Mouse (Mus musculus) cerebellum, adult (tissue): ENCODE measurements at regions not wholly inside any gene's neighbourhood (a gene's known extent, or its start where the extent isn't known, plus 50 kb on each side); places are given as distances from the start of the nearest gene placed in this dataset.

Experiments used
- ATAC-seq: cut with Nextera tagmentation; 2 replicates; pipeline ENCODE4 v1.9.2; 2017; ENCODE audit warnings: mild to moderate bottlenecking, moderate library complexity, mixed read lengths; ENCODE audit not compliant: insufficient number of reproducible peaks, low FRiP score, low TSS enrichment

DNA sequence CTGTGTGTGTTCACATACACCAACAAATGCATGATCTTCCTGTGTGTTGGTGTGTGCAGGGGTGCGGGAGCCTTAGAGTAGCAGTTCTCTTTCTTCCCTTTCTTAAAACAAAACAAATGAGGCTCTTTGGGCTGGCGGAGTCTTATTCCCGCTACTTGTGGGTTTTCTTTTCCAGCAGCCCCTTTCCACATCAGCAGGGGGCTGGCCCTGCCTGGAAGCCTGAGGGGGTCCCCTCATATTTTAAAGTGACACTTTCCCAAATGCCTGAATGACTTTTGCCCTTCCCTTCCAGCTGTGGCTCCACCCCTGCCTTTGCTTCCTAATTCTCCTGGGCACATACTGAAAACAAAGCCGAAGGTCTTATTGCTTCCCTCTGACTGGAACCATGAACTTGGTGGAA lies 498.3 kb upstream of the Mki67 start:
- ATAC-seq: no peak

DNA sequence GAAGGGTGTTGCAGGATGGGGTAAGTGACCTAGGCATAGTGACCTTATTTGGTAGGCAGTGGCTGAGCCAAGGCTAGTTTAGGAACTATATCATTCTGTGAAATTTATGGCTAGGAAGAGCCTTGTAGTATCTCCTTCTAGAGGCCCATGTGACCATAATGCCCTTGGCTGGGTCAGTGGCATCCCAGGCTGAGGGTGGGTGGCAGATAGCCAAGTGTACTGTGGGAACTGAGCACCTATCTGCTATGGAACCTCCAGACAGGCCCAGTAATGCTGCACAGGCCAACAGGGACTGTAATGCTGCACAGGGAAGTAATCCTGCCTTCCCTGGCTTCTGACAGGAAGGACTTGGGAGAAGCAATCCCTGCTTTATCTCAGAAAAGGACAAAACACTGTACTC lies 500.6 kb upstream of the Mki67 start:
- ATAC-seq: no peak

DNA sequence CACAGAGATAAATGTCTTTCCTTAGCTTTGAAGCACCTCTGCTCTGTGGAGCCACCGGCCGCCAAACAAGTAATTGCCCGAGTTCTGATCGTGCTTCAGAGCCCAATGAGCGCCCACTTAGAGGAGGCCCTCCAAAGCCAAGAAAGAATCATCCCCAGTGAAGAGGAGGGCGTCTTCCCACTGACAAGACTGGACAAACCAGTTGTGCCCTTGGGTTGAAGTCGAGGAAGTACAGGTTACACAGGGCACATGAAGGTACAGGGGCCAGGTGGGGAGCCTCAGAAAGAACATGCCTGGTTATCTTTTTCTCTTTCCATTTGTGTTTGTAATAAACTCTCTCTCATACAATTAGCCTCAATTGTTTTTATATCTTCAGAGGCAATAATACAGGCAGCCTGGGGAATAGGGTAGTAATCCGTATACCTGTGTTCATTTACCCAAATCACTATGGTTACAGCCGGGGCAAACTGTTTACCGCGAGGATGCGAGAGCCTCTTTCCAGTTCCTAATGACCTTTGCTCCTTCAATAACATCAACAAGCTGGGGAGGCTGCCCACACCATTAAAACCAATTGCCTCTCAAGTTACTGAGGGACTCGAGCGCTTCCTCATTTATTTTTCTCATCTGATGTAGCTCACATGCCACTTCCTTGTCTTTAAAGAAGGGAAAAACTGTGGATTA lies 503.5 kb upstream of the Mki67 start:
- ATAC-seq: no peak

DNA sequence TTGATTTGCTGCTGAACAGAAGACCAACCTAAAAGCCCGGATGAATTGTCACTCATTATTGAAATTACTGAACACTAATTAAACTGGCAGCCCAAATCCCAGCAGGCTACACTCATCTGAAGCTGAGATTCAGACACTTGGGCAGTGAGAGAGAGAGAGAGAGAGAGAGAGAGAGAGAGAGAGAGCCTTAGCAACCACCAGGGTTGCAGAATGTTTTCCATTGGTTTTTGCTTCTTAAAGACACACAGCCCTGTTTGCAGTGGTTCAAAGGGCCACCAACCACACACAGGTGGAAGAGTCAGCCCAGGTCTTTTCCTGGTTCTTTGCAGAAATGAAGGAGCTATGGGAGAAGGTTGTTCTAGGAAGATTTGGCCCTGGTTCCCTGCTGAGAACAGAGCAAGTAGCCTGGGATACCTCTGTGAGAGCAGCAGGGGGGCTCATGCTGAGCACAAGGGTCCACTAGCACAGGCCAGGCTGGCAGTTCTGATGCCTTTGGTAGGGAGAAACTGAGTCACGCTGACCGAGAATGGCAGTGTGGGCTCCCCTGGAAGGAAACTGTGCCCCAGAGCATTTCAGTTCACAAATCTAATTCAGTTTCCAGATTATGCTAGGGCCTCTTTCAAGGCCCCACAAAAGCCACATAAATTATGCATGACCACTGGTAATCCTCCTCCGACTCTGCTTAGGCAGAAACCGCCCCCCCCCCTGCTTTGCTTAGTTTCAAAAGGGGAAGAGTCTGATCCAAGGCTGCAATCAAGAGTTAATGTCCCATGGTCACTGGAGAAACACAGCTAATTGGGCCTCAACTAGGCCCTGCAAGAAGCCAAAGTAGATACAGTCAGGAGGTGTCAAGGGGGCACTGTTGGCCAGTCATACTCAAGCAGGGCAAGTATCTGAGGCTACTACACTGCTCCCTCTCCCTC lies 504.3 kb upstream of the Mki67 start:
- ATAC-seq: no peak

DNA sequence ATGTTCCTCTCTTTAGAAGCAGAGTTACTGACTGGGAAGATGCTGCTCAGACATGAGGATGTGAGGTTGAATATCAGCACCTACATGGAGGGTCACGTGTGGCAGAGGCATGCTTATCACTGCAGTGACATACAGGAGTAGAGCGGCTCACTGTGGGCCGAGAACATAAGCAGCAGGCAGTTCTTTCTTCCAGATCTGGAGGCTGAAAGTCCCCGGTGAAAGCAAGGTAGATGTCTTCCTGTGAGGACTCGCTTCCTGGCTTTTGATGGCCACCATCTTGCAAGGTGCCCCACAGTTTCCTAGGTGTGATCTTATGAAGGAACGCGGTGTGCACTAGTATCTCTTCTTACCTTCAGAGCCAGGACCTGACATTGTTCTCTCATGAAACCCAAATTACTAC lies 505.5 kb upstream of the Mki67 start:
- no peak for ATAC-seq

DNA sequence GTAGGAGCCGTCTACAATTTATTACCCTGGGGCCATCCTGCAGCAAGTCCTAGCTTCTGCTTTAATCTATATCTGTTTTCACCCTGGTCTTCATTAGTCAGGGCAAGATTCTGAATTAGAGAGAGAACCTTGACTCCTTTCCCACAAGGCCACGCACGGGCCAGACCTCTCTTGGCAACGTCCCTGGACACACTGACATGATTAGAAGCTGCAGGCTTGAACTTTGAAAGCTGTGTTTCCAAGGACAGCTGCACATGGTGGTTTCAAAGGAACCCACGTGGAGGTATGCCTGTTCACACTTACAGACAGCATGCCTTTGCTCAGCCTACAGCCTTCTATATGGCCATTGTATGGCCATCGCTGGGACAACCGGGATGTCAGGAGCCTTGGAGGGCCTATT lies 509.9 kb upstream of the Mki67 start:
- ATAC-seq: no peak

DNA sequence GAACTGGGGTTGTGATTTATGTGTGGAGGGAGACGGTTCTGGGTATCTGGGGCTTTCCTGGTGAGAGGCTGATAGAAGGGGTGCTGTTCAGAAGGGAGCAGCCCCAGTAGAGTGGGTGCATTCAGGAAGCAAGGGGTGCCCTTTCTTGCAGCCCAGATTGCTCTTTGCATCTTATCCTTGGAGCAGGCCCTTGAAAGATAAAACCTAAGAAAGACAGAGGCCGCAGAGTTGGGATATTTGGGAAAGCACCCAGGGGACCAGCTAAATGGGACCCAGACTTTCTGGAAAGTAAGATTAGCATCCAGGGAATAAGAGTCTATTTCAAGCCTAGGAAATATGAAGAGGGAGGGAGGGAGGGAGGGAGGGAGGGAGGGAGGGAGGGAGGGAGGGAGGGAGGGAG lies 512.2 kb upstream of the Mki67 start:
- no peak for ATAC-seq

DNA sequence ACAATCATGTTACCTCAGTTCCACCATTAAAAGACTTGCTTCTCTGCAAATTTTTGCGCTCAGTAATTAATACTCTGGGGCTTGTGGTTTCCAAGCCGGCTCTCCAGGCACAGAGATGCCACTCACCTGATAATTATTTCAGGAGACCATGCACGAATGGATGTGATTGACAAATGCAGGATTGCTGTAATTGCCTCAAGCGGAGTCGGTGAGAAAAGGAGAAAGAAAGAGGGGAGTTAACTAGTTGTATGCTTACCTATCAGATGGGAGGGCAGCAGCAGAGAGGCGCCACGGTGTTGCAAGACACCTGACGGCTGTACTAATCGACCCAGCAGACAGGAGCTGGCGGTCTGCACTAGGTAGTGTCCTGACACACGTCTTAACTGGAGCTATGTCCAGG lies 513.4 kb upstream of the Mki67 start:
- no peak for ATAC-seq

DNA sequence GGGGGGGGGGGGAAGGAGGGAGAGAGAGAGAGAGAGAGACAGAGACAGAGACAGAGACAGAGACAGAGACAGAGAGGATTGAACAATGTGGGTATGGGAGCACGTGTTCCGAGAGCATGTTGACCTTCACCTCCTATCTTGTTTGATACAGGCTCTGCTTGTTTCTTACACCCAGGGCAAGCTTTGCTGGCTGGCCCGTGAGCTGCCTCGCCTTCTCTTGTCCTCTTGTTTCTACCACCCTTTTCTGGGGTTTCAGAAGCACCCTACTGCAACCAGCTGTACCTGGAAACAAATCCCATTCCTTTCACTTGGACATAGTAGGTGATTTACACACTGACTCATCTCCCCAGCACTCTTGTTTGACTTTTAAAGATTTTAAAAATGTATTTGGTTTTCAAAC lies 516.0 kb upstream of the Mki67 start:
- no peak for ATAC-seq

- no peak for ATAC-seq
Observed at GRCm38 (mm10) chr7:136235563-136235962, 519.4 kb upstream of the Mki67 start.

GRCm38 (mm10) chr7:136236391-136236790 lies 520.2 kb upstream of the Mki67 start:
- ATAC-seq: no peak

GRCm38 (mm10) chr7:136265691-136266090 lies 549.5 kb upstream of the Mki67 start:
- ATAC-seq: no peak

- ATAC-seq: no peak
Observed at GRCm38 (mm10) chr7:136267716-136268489, 551.7 kb upstream of the Mki67 start.

- no peak for ATAC-seq
Observed at GRCm38 (mm10) chr7:136275651-136276050, 559.5 kb upstream of the Mki67 start.

GRCm38 (mm10) chr7:136283770-136284169 lies 567.6 kb upstream of the Mki67 start:
- ATAC-seq: no peak

GRCm38 (mm10) chr7:136285606-136286005 lies 569.4 kb upstream of the Mki67 start:
- no peak for ATAC-seq

DNA sequence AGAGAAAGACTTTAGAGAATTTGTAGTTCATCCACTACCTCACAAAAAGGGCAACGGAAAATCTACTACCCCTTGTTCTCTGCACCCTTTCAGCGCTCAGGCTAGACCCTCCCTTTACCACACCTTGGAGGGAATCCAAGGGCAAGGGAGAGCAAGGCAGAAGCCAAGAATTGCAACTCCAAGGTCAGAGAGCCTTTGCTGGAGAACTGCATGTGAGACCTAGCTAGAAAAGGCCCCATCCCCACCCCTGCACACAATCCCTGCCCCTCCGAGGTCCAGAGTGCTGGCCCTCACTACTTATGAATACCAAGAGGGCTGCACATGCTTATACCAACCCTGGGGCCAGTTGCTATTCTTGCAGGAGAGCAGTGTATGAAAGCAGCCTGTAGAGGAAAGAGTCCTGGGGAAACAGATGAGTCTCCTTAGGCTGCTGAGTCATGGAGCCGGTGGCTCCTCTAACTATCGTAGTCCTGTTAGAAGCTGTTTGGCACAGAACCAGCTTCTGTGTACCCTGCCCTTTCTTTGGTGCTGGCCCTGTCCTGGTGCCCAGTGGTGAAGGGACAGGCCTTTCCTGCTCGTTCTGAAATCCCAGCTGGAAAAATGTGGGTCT lies 577.5 kb upstream of the Mki67 start:
- ATAC-seq: no peak

DNA sequence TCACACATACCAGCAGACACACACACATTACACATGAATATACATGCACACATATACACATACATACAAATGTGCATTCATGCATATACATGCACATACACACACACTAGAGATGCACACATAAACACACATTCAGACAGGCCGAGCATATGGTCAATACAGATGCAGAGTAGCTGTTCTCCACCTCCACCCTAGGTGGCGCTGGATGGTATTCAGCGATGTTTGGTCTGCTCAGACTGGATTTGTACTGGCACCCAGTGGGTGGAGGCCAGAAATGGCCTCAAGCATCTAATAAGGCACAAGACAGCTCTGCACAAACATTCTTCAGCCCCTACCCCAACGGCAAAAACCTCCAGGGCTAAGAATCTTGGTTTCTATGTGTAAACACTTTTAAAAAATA lies 578.3 kb upstream of the Mki67 start:
- ATAC-seq: no peak

- ATAC-seq: no peak
Observed at GRCm38 (mm10) chr7:136297901-136298513, 581.8 kb upstream of the Mki67 start.

GRCm38 (mm10) chr7:136306137-136306536 lies 588.3 kb upstream of the Mgmt start:
- no peak for ATAC-seq
